Mouse (Mus musculus): Measurements from ENCODE around the gene Mgat5.

DNA sequence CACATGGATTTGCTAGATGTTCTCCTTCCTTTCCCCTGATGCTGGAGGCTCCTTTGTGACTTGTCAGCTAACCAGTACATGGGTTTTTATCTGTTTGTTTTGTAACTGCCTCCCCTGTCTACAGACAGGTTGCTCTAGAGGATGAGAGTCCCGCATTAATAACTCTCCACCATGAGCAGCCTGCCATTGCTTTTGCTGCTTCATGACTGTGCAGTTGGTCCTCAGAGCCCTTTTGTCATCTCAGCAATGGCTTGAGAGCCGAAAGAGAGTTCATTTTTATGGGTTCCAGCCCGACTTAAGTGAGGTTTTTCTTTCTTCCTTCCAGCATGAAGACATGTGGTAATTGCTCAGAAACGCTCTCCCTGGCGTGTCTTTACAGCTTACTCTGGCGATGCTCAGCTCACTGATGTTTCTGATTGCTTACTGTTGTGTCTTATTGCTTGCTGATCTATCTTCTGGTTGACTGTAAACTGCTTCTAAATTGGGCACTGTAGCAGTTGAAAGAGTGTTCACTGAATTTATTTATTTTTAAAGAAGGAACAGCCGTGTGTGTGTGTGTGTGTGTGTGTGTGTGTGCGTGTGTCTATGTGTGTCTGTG is 120.9 kb downstream of the Mgat5 start:
- TF ChIP-seq CTCF (IDR thresholded peaks at IDR 0.05; ENCODE audit: borderline replicate concordance, extremely low read depth, insufficient read depth, insufficient read length) (no peak), POLR2A (IDR thresholded peaks at IDR 0.05; ENCODE audit: borderline replicate concordance, extremely low read depth, insufficient read depth, insufficient read length, poor library complexity, severe bottlenecking) (no peak)
